ENCODE assay signal across 8 mouse cellular contexts in genomic region chr11:76671871-76672475, GRCm38 (mm10). TPM values are rescaled to one million over a fixed set of nuclear protein-coding genes. Genes with fewer than 3 reads are reported as not detected.
DNase-seq lines count a peak whose midpoint lies in the region; ATAC-seq lines count a peak whose summit lies in the region.

TSS of gene Bhlha9 (plus strand) at chr11:76672470.

- H3K4me3 ChIP-seq in liver, embryonic 12.5 days: peak within 1 kb of the TSS; percentile 17; the same call in 1 of the 2 replicates
- peak within 1 kb of the TSS; percentile 40 for H3K4me3 ChIP-seq in hindbrain, embryonic 14.5 days (replicated peaks; ENCODE audit: low read length)
- peak within 1 kb of the TSS; percentile 41 for H3K4me3 ChIP-seq in neural tube, embryonic 13.5 days

- H3K36me3 ChIP-seq in liver, embryonic 12.5 days: no peaks in the 10 kb centered on the region
- H3K36me3 ChIP-seq in hindbrain, embryonic 14.5 days (replicated peaks; ENCODE audit: control insufficient read depth, insufficient read depth): no peaks in the 10 kb centered on the region
- H3K36me3 ChIP-seq in neural tube, embryonic 13.5 days: no peaks in the 10 kb centered on the region

- peaks cover 89% of the 10 kb centered on the region for H3K27me3 ChIP-seq in liver, embryonic 12.5 days (replicated peaks)
- peaks cover 70% of the 10 kb centered on the region for H3K27me3 ChIP-seq in hindbrain, embryonic 14.5 days (ENCODE audit: control insufficient read depth, insufficient read depth, low read length)
- H3K27me3 ChIP-seq in neural tube, embryonic 13.5 days: peaks cover 92% of the 10 kb centered on the region

- no peaks in the 10 kb centered on the region for H3K4me1 ChIP-seq in liver, embryonic 12.5 days
- 0 out of 2 replicates have a peak, but pooled peaks cover 8% of the 10 kb centered on the region for H3K4me1 ChIP-seq in hindbrain, embryonic 14.5 days (replicated peaks; ENCODE audit: control insufficient read depth, insufficient read depth, low read length)
- H3K4me1 ChIP-seq in neural tube, embryonic 13.5 days (replicated peaks): peaks cover 11% of the 10 kb centered on the region

- no peak within 1 kb of the TSS for H3K27ac ChIP-seq in liver, embryonic 12.5 days
- no peak within 1 kb of the TSS for H3K27ac ChIP-seq in hindbrain, embryonic 14.5 days
- no peak within 1 kb of the TSS for H3K27ac ChIP-seq in neural tube, embryonic 13.5 days (replicated peaks)

- WGBS in liver, embryonic 12.5 days (ENCODE audit: insufficient replicate concordance): 45% methylated on average over 15 of the region's 15 CpGs
- 59% methylated on average over 15 of the region's 15 CpGs for WGBS in hindbrain, embryonic 14.5 days
- 52% methylated on average over 15 of the region's 15 CpGs for WGBS in neural tube, embryonic 13.5 days

- DNase-seq in liver: no peak
- DNase-seq in cerebellum, postnatal 14 days: peak; percentile 87 to 89
- DNase-seq in hindbrain, embryonic 14.5 days (ENCODE audit: low spot score): no peak
- DNase-seq in adrenal gland, postnatal 10 days: no peak
- DNase-seq in spleen, postnatal 14 days (ENCODE audit: low spot score in 2 of 2): no peak
- no peak for DNase-seq in spleen, adult 12 weeks (ENCODE audit: low spot score)

- H3K4me2 ChIP-seq in liver, embryonic 12.5 days: peak within 1 kb of the TSS; percentile 37
- H3K4me2 ChIP-seq in hindbrain, embryonic 14.5 days (replicated peaks): peak within 1 kb of the TSS; percentile 81
- peak within 1 kb of the TSS; percentile 68 for H3K4me2 ChIP-seq in neural tube, embryonic 13.5 days

- H3K9ac ChIP-seq in liver, embryonic 12.5 days: no peak within 1 kb of the TSS
- peak within 1 kb of the TSS; percentile 68 for H3K9ac ChIP-seq in hindbrain, embryonic 14.5 days
- peak within 1 kb of the TSS; percentile 66 for H3K9ac ChIP-seq in neural tube, embryonic 13.5 days

- no peak for ATAC-seq in liver, embryonic 12.5 days
- no peak for ATAC-seq in hindbrain, embryonic 14.5 days (ENCODE audit: low FRiP score)
- no peak for ATAC-seq in neural tube, embryonic 13.5 days (ENCODE audit: low read depth)

- H3K9me3 ChIP-seq in liver, embryonic 12.5 days (replicated peaks): no peaks in the 10 kb centered on the region
- H3K9me3 ChIP-seq in hindbrain, embryonic 14.5 days (ENCODE audit: control insufficient read depth, low read length): no peaks in the 10 kb centered on the region
- no peaks in the 10 kb centered on the region for H3K9me3 ChIP-seq in neural tube, embryonic 13.5 days

RNA-seq across cellular contexts. Expression of gene Bhlha9, which starts in this region (rescaled TPM):
- not detected in 2 replicates for polyA plus RNA-seq in liver, embryonic 12.5 days (2016; fragmentation: Nextera tagmentation; extraction: Ambion mirVana)
- polyA plus RNA-seq in hindbrain, embryonic 14.5 days (2014; fragmentation: Nextera tagmentation; extraction: Ambion mirVana): 0.91 and 1.1 TPM in 2 replicates
- polyA plus RNA-seq in neural tube, embryonic 13.5 days (2015; fragmentation: Nextera tagmentation; extraction: Ambion mirVana): 0.32 TPM in 1 of 2 replicates, not detected in the other
- under 1 TPM; 0.24 to 0.30 TPM for total RNA-seq in adrenal gland, postnatal 10 days (2021)

Comparison
In these comparisons a context has a peak if more than half of its experiments do, and no peak if none do; other contexts are left out.
1. DNase-seq: peak in cerebellum, postnatal 14 days (2 of 2); none in liver (single experiment), hindbrain, embryonic 14.5 days (single experiment), adrenal gland, postnatal 10 days (single experiment), spleen, postnatal 14 days (0 of 2) and spleen, adult 12 weeks (single experiment).
2. Peak in every context shown above with its lines, with median percentiles within 50 percentile points of each other: H3K4me2 ChIP-seq and H3K4me3 ChIP-seq.